Mouse (Mus musculus): ENCODE results near the gene En1. TPM values are rescaled to one million over a fixed set of nuclear protein-coding genes. Genes with fewer than 3 reads are reported as not detected.

Gene En1
- polyA plus RNA-seq (2016; fragmentation: Nextera tagmentation; extraction: Ambion mirVana): 0.57 TPM in 1 of 2 replicates, not detected in the other

GRCm38 (mm10) chr1:120602031-120602730, at the start of gene En1:
Gene En1 (plus strand): TSS chr1:120602418.
- peak within 1 kb of the TSS; percentile 63 for H3K4me3 ChIP-seq
- under 1% methylated on average over 35 of the region's 35 CpGs for WGBS
- peaks cover 97% of the 10 kb centered on the region for H3K27me3 ChIP-seq (ENCODE audit: insufficient read depth, poor library complexity, severe bottlenecking)
- DNase-seq (ENCODE audit: low spot score): no peak
- H3K36me3 ChIP-seq: no peaks in the 10 kb centered on the region
- no peak within 1 kb of the TSS for H3K27ac ChIP-seq
- H3K9me3 ChIP-seq: no peaks in the 10 kb centered on the region
- H3K4me1 ChIP-seq: peaks cover 20% of the 10 kb centered on the region

- H3K4me1 ChIP-seq: no peaks in the 10 kb centered on the region
- H3K9me3 ChIP-seq: no peaks in the 10 kb centered on the region
- no peaks in the 10 kb centered on the region for H3K36me3 ChIP-seq
- whole genome bisulfite sequencing: 72% methylated on average over 15 of the region's 15 CpGs
- H3K27ac ChIP-seq: no peak overlapping the region
- DNase-seq (ENCODE audit: low spot score): no peak
- no peaks in the 10 kb centered on the region for H3K27me3 ChIP-seq (ENCODE audit: insufficient read depth, poor library complexity, severe bottlenecking)
- H3K4me3 ChIP-seq: no peak overlapping the region
These were observed 45.0 kb upstream of the En1 start for GRCm38 (mm10) chr1:120556926-120557846.

GRCm38 (mm10) chr1:120558341-120559285, 43.6 kb upstream of the En1 start:
- Histone ChIP-seq H3K4me3 (no peak overlapping the region), H3K36me3 (no peaks in the 10 kb centered on the region), H3K4me1 (no peaks in the 10 kb centered on the region), H3K27me3 (ENCODE audit: insufficient read depth, poor library complexity, severe bottlenecking) (no peaks in the 10 kb centered on the region), H3K27ac (no peak overlapping the region), H3K9me3 (no peaks in the 10 kb centered on the region)
- DNase-seq (ENCODE audit: low spot score): peak; percentile 70
- 66% methylated on average over 9 of the region's 9 CpGs for WGBS

DNA sequence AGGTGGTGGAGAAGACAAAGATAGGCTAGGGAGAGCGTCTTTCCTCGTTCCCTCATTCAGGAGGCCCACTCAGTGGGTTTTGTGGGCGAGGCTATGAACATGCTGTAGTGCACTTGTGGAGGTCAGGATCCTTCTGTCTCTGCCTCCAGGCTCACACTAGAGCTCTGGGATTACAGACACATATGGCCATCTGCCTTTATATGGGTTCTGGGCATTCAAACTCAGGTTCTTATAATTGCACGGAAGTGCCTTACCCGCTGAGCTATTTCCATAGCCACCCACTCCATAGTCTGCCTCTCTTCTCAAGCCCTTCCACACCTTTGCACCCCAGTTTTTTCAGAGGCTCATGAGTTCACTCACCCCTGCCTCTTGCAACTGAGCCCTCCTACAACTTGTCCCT, 42.3 kb upstream of the En1 start:
- Histone ChIP-seq H3K4me3 (no peak overlapping the region), H3K36me3 (no peaks in the 10 kb centered on the region), H3K4me1 (no peaks in the 10 kb centered on the region), H3K9me3 (no peaks in the 10 kb centered on the region), H3K27me3 (ENCODE audit: insufficient read depth, poor library complexity, severe bottlenecking) (no peaks in the 10 kb centered on the region), H3K27ac (no peak overlapping the region)
- WGBS: 86% methylated on average over 5 of the region's 5 CpGs
- peak; percentile 51 for DNase-seq (ENCODE audit: low spot score)

DNA sequence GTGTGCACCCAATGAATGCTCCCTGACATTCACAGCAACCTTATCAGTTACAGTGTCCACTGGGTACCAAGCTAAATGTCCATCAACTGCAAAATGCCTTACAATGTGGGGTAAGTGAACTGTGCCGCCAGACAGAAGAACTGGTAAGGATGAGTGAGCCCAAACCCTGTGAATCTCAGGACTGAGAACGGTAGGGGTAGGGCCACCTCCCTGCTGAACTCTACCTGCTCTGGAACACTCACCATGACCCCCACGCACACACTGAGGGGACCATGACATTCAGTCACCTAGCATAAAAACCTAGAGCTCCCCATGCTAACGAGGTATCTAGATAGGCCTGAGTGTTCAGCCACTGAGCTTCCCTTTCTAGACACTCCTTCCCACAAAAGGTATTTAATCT, 20.9 kb upstream of the En1 start:
- Histone ChIP-seq H3K27me3 (ENCODE audit: insufficient read depth, poor library complexity, severe bottlenecking) (peaks cover 18% of the 10 kb centered on the region), H3K9me3 (no peaks in the 10 kb centered on the region), H3K4me1 (no peaks in the 10 kb centered on the region), H3K27ac (no peak overlapping the region), H3K36me3 (no peaks in the 10 kb centered on the region), H3K4me3 (no peak overlapping the region)
- 52% methylated on average over 4 of the region's 4 CpGs for WGBS
- DNase-seq (ENCODE audit: low spot score): peak; percentile 65

DNA sequence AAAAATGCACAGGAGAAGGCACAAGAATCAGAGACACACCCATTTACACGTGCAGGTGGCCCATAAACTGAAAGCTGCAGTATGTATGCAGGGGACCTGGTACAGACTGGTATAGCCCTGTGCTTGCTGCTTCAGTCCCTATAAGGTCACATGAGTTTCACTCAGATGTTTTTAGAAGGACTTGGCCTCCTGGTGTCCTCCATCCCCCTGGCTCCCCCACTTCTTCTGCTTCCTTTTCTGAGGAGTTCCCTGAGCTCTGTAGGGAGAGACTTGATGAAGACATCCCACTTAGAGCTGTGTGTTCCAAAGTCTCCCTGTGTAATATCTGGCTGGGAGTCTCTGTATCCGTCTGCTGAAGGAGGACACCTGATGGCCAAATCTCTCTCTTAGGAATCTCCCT, 16.7 kb upstream of the En1 start:
- H3K4me1 ChIP-seq: no peaks in the 10 kb centered on the region
- no peak overlapping the region for H3K4me3 ChIP-seq
- DNase-seq (ENCODE audit: low spot score): peak; percentile 68
- no peak overlapping the region for H3K27ac ChIP-seq
- no peaks in the 10 kb centered on the region for H3K36me3 ChIP-seq
- WGBS: 16% methylated on average over 2 of the region's 2 CpGs
- no peaks in the 10 kb centered on the region for H3K9me3 ChIP-seq
- peaks cover 49% of the 10 kb centered on the region for H3K27me3 ChIP-seq (ENCODE audit: insufficient read depth, poor library complexity, severe bottlenecking)

DNA sequence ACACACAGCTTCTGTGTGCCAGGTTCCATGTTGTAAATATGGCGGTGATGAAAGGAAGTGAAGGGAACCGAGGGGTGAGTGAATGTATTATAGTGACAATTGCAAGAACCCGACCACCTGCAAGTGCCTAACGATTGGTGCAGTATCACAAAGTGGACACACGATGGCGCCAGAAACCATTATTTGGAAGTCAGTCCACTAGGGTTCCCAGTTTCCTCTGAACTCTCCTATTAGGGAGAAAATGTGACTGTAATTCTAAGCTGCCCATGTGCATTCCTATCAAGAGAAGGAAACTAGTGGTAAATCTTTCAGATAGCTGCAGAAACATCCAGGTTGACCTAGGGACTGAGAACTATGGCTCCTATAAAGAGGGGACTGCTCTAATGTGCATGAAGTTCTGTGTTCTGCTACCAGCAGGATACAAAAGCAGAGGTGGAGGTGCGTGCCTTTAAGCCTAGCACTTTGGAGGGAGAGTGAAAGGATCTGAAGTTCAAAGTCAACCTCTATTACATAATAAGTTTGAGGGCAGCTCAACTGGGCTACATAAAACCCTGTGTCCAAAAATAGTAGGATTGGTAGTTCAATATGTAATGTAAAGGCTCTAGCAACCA, 15.6 kb upstream of the En1 start:
- peak; percentile 78 for DNase-seq (ENCODE audit: low spot score)
- 12% methylated on average over 7 of the region's 7 CpGs for WGBS
- no peaks in the 10 kb centered on the region for H3K9me3 ChIP-seq
- H3K4me3 ChIP-seq: no peak overlapping the region
- H3K27me3 ChIP-seq (ENCODE audit: insufficient read depth, poor library complexity, severe bottlenecking): peaks cover 60% of the 10 kb centered on the region
- H3K27ac ChIP-seq: no peak overlapping the region
- no peaks in the 10 kb centered on the region for H3K36me3 ChIP-seq
- H3K4me1 ChIP-seq: no peaks in the 10 kb centered on the region

GRCm38 (mm10) chr1:120587431-120587830, 14.8 kb upstream of the En1 start:
- peaks cover 68% of the 10 kb centered on the region for H3K27me3 ChIP-seq (ENCODE audit: insufficient read depth, poor library complexity, severe bottlenecking)
- 61% methylated on average over 10 of the region's 12 CpGs for WGBS

DNA sequence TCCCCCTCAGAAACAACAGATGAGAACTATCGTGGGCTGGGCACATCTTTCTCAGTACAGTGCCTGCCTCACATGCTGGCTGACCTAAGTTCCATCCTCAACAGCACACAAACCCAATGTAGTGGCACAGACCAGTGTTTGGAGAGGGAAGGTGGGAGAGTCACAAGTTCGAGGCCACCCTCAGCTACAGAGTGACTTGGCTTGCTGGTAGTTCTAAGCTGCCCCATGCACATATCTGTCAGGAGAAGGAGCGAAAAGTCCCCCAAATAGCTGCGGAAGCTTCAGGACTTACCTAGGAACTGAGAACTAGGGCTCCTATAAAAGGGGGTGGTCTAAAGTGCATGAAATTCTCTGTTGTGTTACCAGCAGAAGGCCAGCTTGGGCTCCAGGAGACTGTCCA, 14.3 kb upstream of the En1 start:
- WGBS: 74% methylated on average over 4 of the region's 4 CpGs
- Histone ChIP-seq H3K4me3 (no peak overlapping the region), H3K27me3 (ENCODE audit: insufficient read depth, poor library complexity, severe bottlenecking) (peaks cover 74% of the 10 kb centered on the region), H3K36me3 (no peaks in the 10 kb centered on the region), H3K27ac (no peak overlapping the region), H3K9me3 (no peaks in the 10 kb centered on the region), H3K4me1 (no peaks in the 10 kb centered on the region)
- DNase-seq (ENCODE audit: low spot score): no peak

More at GRCm38 (mm10) chr1:120587431-120587830, 14.8 kb upstream of the En1 start:
- no peaks in the 10 kb centered on the region for H3K4me1 ChIP-seq
- no peaks in the 10 kb centered on the region for H3K36me3 ChIP-seq
- no peak for DNase-seq (ENCODE audit: low spot score)
- no peaks in the 10 kb centered on the region for H3K9me3 ChIP-seq
- H3K4me3 ChIP-seq: no peak overlapping the region
- H3K27ac ChIP-seq: no peak overlapping the region

DNA sequence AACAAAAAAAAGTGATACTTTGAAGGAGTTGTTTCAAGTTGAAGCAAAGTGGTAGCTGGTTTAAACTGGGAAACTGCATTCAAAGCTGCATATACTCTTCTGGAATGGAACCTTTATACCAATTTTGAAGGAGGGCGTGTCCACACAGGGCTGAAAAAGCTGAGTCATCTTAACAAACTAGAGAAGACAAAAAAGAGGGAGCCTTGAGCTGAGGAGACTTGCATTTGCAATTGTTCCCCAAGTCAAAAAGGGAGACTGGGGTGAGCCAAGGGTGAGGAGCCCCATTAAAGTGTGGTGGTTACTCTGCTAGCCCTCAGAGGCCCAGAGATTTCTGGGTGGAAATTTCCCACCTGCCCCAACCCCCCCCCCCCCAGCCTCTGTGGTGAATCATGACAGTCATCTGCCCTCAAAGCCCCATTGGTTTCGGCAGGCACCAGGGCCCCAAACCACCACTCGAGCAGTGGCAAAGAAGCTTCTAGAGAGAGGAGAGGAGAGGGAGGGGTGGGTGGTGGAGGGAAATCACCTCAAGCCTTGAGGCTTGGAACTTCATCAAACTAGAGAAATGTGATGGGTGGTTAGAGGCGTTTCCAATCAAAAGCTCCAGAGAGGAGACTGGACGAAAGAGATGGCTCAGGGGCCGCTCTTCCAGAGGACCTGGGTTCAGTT, 13.7 kb upstream of the En1 start:
- H3K9me3 ChIP-seq: no peaks in the 10 kb centered on the region
- no peaks in the 10 kb centered on the region for H3K4me1 ChIP-seq
- no peak overlapping the region for H3K4me3 ChIP-seq
- peaks cover 74% of the 10 kb centered on the region for H3K27me3 ChIP-seq (ENCODE audit: insufficient read depth, poor library complexity, severe bottlenecking)
- no peaks in the 10 kb centered on the region for H3K36me3 ChIP-seq
- 72% methylated on average over 6 of the region's 6 CpGs for WGBS
- DNase-seq (ENCODE audit: low spot score): peak; percentile 70
- no peak overlapping the region for H3K27ac ChIP-seq

DNA sequence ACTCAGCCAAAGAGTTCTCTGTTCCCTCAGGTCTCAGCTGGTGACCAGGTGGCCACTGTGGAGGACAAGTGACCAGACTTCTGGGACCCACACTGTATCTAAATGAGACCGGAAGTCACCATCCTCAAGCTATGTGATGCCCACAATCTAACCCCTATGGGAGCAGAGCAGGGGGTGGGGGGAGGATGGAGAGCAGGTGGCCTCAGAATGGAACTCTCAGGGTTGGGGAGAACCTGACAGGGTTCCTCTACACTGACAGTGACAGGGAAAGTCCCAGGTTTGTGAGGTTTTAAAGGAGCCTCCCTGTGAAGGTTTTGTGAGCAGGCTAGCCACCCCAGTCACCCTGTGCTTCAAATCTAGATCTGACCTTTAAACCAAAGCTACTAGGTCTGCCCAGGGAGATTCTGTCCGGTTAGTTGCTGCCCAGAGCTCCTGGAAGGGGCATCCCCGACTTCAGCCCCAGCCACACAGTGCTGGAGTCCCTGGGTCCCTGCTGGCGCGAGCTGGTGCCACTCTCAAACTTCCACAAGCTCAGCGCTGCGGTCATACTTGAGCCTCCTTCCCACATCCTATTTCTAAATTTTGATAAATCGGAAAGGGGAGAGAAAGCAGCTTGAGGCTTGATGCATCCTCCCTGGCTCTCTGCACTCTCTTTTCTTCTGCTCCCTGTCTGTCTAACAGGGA, 8.8 kb upstream of the En1 start:
- Histone ChIP-seq H3K9me3 (no peaks in the 10 kb centered on the region), H3K27ac (no peak overlapping the region), H3K36me3 (no peaks in the 10 kb centered on the region), H3K4me3 (no peak overlapping the region), H3K4me1 (peaks cover 9% of the 10 kb centered on the region; the same call in 1 of the 2 replicates), H3K27me3 (ENCODE audit: insufficient read depth, poor library complexity, severe bottlenecking) (peaks cover 99% of the 10 kb centered on the region)
- no peak for DNase-seq (ENCODE audit: low spot score)
- WGBS: 17% methylated on average over 8 of the region's 8 CpGs

Measured in heart, embryonic 10.5 days (tissue).